Mouse (Mus musculus): ENCODE results near the gene Grsf1.

Grsf1 gene

DNA sequence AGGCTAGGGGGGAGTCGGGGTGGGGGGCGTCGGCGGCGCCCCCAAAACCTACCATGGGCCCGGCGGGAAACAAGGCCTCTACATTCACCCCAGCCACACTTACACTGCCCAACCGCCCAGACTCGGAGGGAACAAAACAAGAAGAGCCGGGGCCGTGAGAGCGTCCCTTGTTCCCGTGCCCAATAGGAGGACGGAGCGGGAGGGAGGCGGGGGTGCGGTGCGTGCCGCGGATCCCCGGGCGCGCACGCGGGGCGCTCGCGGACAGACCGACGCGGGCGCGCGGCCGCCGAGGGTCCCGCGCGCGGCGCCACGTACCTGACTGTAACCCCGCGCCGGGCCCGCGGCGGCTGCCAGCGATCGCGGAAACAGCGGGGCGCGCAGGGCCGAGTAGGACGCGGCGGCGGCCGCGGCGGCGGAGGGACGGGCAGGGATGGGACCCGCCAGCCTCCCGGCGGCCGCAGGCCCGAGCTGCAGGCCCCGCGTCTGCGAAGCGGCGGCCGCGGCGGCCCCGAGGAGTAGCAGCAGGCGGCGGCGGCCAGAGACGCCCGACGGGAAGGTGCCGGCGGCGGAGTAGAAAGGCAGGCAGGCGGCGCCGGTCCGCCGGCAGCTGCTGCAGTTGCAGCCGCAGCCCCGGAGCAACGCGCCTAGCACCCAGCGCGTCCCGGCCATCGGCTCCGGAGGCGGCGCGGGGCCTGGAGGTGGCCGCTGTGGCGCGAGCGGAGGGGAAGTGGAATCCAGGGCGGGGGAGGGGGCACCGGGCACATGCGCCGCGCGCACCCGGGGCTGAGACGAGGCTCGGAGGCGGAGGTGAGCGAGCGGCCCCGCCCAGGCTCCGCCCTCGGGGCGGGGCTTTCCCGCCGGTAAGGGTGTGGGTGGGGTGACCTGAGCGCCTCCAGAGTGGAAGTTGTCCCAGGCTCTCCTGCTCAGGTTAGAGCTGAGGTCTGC lies at the start of gene Grsf1:
TSS of gene Grsf1 (minus strand) at position 729 of the 945 bp plus-strand sequence.
- peak; percentile 94 to 96 for DNase-seq

DNA sequence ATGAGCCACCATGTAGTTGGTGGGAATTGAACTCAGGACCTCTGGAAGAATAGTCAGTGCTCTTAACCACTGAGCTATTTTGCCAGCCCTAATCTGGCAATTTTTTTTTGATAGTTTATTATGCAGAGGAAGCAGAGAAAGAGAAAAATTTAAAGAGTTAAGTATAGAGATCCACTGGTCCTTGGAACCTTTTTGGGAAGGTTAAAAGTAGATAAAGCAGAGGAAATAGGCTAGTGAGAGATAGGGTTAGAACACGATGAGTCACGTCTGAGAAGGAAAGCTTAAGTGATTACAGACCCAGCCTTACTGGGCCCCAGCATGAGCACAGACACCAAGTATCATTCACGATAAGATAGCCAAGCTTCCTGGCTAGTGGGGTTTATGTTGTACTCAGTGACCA lies 48.1 kb upstream of the Grsf1 start:
- DNase-seq = no peak

DNA sequence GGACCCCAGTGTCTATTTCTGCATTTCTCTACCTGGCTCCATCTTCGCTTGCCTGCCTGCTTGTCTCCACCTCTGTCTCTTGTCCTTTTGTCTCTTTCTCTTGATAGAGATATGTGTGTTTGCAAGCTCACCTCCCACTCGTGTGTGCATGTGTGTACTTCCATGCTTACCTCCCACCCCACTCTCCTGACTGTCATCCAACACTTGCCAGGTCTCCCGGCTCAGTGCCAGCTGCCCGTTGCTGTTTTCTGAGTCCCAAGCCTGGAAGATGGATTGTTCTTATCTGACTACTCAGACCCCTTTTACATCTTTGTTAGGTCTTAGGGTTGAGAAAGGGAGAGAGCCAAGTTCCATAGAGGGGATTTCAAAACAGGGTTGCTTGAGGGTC lies 46.2 kb upstream of the Grsf1 start:
- peak; percentile 47 to 60 for DNase-seq

DNA sequence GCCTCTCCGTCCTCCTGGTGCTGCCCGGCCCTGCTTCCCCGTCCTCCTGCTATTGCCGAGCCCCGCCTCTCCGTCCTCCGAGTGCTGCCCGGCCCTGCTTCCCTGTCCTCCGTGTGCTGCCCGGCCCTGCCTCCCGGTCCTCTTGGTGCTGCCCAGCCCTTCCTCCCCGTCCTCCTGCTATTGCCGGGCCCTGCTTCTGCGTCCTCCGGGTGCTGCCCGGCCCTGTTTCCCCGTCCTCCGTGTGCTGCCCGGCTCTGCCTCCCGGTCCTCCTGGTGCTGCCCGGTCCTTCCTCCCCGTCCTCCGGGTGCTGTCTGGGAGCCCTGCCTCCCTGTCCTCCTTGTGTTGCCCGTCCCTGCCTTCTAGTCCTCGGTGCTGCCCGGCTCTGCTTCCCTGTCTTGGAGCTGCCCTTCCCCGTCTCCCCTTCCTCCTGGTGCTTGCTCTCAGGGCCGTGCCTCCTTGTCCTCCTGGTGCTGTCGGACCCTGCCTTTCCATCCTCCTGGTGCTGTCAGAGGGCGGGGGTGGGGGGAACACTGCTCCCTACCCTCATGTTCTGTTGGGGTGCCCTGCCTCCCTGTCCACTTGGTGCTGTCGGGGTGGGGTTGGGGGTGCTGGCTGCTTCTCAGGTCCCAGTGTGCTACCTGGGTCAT lies 45.7 kb upstream of the Grsf1 start:
- DNase-seq = peak; percentile 52

DNA sequence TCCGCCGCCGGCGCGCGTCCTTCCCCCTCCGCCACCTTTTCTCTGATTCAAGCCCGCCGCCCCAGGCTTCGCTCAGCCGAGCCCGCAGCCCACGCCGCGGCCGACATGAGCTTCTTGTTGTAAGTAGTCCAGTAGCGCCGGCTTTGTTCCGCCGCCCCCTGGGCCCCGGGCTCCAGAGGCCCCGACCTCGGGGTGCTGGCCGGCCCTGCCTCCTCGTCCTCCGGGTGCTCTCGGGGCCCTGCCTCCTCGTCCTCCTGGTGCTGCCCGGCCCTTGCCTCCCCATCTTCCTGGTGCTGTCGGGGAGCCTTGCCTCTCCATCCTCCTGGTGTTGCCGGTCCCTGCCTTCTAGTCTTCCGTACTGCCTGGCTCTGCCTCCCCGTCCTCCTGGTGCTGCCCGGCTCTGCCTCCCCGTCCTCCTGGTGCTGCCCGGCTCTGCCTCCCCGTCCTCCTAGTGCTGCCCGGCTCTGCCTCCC lies 45.1 kb upstream of the Grsf1 start:
- no peak for DNase-seq

DNA sequence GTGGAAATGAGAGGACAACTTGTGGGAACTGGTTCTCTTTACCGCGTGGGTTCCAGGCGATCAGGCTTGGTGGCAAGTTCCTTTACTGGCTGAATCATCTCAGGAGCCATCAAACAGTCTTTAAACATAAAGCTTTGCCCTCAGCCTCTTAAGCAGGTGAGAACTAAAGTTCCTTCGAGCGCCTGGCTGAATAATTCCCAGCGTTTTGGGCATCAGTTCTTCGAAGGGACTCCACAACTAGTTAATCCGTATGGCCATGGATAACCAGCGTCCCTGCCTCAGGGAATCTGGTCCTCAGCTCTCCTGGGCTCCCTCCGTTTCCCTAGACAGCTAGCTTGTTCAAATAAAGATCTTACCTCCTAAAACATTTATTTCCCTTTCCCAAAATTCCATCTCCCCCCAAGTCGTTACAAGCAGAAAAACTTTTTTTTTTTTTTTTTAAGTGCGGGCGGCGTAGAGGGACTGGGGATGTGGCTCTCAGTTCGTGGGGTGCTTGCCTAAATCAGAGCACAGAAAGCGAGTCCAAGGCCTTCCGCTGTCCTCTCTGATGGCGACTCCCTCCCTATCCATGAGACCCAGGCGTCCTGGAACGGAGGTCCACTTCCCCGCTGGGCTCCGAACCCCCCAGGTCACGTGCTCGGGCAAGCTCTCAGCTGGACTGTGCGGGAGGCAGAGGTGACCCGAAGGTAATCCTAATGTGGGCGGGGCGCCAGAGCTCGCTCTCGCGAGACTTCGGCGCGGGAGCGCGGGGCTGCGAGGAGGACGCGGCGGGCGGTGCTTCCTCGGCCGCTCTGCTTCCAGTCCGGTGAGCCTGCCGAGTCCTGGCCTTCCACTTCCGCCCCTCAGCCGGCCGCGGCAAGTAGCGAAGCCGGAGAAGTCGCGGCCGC lies 44.4 kb upstream of the Grsf1 start, which contains the start of gene Mob1b:
TSS of gene Mob1b (plus strand) at position 740 of the 887 bp plus-strand sequence.
- DNase-seq = peak; percentile 96 to 100

DNA sequence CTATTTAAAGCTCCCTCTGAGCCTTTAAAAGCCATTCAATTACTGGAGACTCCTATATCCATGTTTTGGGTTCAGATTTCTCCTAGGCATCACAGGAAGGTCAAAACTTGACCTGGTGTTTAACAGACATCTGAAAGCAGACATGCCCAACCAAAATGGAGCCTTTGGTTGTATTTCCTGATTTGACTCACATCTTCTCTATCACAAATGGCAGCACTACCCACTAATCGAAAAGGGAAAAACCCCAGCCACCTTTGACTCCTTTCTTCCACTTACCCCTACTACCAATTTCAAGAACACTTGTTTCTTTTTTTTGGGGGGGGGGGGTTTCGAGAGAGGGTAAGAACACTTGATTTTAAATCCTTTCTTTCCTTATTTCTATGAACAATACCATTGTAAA lies 41.0 kb upstream of the Grsf1 start:
- no peak for DNase-seq

DNA sequence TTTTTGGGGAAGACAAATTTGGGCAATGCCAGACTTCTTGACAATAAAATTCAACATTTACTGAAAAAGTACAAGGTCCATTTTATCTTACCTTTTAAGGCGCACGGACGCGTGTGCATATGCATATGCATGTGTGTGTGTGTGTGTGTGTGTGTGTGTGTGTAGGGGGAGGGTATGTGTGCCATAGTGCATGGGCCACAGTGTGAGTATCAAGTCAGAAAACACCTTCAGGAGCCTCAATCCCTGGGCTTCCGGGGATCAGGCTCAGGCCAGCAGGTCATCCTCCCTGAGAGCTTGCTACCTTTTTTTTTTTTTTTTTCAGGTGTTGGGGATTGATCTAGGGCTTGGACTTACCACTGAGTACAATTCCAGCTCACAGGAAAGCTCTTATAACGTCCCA lies 36.4 kb upstream of the Grsf1 start:
- no peak for DNase-seq

DNA sequence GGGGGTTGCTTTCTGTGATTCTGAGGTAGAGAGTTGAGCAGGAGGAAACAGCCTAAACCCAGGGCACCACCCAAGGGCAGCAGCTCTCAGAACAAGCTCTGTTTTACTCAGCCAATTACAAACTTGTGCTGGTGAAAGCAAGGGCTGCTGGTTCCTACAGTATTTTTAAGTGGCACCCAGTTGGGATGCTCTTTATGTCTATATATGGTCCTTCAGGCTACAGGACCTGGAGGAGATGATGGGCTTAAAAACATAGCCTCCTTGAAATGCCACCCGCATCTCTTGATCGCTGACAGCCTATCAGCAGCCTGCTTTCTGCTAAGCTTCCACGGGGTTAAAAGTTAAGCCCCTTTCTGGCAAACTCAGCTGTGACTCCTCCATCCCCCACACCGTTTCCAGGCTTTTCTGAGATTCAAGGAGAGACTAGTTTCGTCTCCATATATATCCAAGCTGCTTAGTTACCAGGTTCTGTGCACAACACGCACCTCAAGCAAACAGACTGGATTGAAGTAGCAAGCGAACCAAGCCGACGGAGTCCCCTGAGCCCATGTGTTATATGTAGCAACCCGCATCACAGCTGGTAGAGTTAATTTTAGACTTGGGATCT lies 35.8 kb upstream of the Grsf1 start:
- no peak for DNase-seq

DNA sequence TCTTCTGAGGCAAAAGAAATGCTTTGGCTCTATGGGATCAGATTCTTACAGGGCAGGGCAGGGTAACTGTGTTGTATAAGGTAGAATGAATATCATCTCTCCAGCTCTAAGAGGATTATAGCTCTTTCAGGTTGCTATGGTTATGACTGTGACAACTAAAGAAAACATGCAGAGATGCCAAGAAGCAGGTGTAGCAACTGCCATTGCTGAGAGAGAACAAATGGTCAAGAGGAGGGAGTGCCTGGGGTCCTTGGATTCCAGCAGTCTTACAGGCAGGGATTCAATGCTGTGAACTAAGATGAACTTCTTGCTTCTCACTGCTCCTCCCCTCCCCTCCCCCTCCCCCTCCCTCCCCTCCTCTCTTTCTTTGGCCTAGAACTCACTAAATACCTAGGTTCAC lies 35.2 kb upstream of the Grsf1 start:
- DNase-seq = no peak

DNA sequence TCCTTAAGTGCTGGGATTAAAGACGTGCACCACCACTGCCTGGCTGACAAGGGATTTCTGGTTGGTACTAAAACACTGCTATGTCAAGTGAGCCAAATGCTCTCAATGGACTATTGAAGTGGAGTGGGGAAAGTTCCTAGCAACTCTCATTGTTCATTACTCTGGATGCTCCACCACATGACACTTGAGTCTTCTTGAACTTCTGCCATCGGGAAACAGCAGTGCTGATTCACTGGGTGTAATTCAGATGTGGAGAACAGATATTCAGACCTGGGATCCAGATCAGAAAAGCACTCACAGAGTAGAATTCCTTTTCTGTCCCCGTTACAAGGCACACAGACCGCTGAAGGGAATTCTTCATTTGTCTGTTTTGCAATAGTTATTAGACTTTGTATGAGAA lies 27.6 kb upstream of the Grsf1 start:
- DNase-seq = no peak

DNA sequence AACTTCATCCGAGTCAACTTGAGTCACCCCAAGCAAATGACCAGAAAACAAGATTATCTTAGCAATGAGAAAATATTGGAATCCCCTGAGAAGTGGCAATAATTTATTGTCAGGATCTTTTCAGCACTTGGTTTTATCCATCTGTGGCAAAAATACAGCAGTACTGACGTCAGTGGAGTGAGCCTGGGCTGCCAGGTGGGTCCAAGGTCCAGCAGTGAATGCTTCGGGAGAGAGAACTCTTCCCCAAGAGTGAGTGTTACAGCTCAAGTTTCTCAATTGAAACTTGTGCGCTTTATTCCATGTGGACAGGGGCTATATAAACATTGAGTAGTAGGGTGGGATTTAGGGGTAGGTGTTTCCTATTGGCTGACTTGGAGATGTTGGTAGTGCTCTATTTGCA lies 26.1 kb upstream of the Grsf1 start:
- no peak for DNase-seq

DNA sequence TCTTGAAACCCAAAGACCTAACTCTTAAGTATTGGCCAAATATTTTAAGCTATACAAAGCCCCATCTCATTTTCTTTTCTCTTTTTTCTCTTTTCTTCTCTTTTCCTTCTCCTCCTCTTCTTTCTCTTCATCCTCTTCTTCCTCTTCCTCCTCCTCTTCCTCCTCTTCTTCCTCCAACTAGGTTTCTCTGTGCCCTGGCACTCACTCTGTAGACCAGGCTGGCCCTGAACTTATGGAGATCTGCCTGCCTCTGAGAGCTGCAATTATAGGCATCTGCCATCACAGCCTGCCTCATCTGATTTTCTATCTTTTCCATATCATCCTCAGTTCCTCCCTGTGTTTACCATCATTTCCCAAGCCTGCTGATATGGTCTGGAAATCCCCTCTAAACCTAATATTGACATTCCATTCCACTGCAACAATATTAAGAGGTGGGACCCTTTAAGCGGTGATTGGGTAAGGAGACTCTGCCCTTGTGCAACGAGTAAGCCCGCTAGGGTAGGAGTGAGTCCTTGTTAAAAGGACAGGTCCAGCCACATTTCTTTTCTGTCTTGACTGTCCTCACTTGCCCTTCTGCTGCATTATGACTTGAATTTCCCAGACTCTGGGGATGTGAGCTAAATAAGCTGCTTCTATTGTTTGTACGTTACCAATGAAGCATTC lies 23.4 kb upstream of the Grsf1 start:
- DNase-seq = no peak

DNA sequence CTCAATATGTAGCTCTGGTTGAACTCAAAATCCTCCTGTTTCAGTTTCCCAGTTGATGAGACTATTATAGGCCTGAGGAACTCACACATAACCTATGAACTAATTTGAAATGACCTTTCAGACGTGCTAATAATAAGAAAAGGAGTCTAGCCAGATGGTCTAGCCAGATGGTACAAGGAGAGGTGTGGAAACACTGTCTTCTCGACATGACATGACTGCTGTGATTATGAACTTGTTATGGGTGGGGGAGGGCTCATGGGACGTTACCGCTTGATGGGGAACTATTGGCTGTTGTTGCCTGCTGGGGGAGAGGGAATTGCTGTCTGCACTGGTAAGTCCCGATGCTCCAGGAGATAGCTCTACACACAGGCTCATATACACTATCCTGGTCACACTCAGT lies 21.3 kb upstream of the Grsf1 start:
- DNase-seq = peak in 1 of 2 experiments; percentile 16

DNA sequence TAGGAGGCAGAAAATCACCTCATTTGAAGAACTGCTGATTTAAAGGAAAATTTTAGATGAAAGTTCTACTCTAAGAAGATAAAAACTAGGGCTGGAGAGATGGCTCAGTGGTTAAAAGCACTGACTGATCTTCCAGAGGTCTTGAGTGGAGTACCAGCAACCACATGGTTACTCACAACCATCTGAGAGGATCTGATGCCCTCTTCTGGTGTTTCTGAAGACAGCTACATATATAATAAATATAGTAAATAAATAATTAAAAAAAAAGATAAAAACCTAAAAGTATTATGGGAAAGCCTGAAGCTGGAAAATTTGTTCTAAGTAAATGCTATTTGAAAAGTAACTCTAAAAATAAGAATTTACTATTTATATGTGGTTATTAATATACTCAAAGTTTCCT lies 17.1 kb upstream of the Grsf1 start:
- DNase-seq = no peak

DNA sequence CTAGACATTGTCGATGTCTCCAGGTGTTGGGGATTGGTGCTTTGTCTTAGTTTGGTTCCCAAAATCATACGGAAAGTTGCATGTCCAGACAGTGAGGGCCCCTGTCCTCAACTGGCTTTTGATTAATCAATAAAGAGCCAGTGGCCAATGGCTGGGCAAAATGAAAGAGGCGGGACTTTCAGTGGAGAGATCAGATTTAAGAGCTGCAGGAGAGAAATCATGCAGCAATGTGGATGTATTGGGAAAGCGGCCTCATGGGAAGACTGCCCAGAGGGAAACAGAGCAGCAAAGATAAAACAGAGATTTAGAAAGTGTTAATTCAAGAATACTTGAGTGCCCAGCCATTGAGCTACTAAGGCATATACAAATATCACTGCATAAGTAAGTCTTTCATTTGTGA lies 16.6 kb upstream of the Grsf1 start:
- no peak for DNase-seq

DNA sequence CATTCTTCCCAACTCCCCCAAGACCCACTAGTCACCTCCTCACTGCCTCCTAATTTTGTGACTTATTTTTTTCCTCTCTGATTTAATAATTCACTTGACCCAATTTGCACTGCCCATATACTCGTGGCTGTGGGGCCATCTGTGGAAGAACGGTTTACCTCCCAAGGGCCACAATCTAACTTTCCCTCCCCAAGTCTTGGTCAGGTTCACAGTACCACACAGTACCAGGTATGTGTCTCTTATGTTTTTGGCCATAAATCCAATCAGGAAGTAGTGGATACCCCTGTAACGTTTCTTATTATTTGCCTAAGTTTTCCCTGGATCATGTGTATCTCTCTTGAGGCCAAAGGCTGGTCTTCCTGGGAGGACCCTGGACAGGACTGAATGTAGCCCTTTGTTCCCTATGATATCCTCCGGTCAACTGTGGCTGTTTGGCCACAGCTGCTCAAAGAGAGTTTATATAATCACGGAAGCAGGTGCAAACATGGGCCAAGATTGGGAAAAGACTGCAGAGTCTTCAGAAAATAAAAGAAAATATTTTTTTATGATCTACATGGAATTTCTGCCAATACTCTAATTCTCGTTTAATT lies 15.6 kb upstream of the Grsf1 start:
- no peak for DNase-seq

DNA sequence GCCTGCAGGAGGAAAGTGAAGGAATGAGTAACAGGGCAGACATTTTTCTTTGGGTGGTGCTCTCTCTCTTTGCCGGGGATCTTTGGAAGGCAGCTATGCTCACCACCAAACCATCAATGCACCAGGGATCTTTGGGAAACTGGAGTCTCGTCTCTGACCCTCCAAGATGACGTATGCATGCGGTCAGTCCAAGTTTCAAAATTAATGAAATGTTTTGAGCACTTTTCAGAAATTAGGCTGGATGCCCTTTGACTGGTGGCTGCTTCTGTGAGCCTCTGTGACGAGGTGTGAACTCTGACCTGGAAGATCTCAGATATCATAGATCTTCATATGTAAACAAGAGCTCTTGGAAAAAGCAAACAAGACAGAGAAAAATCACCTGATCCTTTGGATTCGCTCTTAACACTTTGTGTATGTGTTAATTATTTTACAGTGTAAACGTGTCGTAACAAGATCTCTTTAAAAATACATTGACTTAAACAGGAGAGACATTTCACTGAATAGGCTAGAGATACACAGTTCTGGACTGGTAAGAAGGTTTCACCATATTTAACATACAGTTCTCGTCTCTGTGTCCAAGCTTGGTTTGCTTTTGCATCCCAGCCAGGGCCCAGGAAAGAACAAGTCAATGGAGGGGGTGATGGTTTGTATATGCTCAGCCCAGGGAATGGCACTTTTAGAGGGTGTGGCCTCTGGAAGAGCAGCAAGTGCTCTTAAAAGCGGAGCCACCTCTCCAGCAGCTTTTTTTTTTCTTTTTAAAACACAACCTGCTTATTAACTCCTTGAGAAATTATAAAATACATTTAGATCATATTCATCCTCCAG lies 14.9 kb upstream of the Grsf1 start:
- DNase-seq = no peak

DNA sequence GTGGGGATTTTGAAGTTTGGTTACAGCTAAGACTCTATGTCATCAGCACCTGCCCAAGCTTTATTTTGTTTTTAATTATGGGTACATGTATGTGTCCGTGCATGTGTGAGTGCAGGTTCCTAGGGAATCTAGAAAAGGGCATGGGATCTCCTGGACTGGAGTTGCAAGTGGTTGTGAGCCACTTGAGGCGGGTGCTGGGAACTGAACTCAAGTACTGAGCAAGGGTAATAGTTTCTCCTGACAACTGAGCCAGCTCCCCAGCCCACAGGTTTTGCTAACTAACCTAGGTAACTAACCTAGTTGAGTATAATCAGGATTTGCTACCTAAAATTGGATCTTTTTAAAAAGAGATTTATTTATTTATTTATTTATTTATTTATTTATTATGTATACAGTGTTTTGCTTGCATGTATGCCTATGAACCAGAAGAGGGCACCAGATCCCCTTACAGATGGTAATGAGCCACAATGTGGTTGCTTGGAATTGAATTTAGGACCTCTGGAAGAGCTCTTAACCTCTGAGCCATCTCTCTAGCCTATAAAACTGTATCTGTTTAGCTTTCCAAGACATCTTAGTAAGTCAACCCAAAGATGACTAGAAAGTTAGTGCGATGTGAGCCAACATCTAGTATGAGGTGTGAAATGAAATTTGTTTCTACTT lies 13.4 kb upstream of the Grsf1 start:
- peak; percentile 18 to 22 for DNase-seq

DNA sequence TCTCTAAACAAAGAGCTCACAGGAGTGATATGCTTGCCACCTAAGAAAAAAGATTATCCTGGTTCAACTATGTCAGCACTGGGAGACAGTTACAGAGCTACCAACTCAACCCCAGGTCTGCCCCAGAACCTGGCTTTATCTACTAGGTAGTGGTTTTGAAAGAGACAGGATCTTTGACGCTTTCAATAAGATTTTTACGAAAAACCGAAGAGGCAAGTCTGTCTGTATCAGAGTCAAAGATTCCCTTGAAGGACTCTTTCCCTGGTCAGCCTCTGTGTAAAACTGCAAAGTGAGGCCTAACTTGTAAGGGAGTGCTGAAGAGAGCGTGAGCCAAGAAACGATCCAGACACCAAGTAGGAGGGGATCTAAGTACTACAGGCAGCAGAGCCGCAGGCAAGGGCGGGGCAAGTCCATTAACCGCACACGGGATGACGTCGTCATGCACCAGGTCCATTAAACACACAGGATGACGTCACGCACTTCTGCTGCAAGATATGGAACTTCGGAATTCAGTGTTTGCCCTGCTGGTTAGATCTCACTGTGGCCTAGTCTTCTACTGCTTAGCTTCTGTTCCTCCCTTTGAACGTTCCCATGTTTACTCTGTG lies 12.7 kb upstream of the Grsf1 start:
- no peak for DNase-seq
